Mouse (Mus musculus) testis, adult 2 months (tissue): ENCODE data around the gene Sacs.

ENCODE experiments used
- CTCF ChIP-seq: fragments of 200-500 bp; IDR thresholded peaks from 2 replicates; pipeline ENCODE4 v1.5.1; 2012; ENCODE audit warnings: low read depth, mild to moderate bottlenecking, inconsistent platforms, low read length, moderate library complexity; ENCODE audit not compliant: control insufficient read depth, insufficient read depth, insufficient replicate concordance
- POLR2A ChIP-seq: fragments of 200-500 bp; IDR thresholded peaks from 2 replicates; pipeline ENCODE4 v1.6.1; 2012; ENCODE audit warnings: low read depth, mild to moderate bottlenecking, inconsistent platforms, low read length, moderate library complexity; ENCODE audit not compliant: control insufficient read depth

GRCm38 (mm10) chr14:61230179-61230578, 91.9 kb downstream of the Sacs start:
- no peak for TF ChIP-seq POLR2A
- no peak for TF ChIP-seq CTCF
